Mouse (Mus musculus) small intestine, adult 2 months (tissue): ENCODE data around the gene Snx20. TPM values are rescaled to one million over a fixed set of nuclear protein-coding genes. Genes with fewer than 3 reads are reported as not detected.

ENCODE experiments used
- H3K27ac ChIP-seq: fragments of 200-500 bp; 2 replicates; pipeline ENCODE4 v1.5.1; 2012; ENCODE audit warnings: low read depth, low read length, control low read depth, inconsistent platforms; ENCODE audit not compliant: insufficient read depth
- H3K27me3 ChIP-seq: fragments of 200-500 bp; 2 replicates; pipeline ENCODE4 v1.6.1; 2012; ENCODE audit warnings: mild to moderate bottlenecking, moderate library complexity, low read length, inconsistent platforms; ENCODE audit not compliant: control insufficient read depth, insufficient read depth
- H3K36me3 ChIP-seq: fragments of 200-500 bp; 2 replicates; pipeline ENCODE4 v1.6.1; 2012; ENCODE audit warnings: mild to moderate bottlenecking, low read length, control low read depth, inconsistent platforms; ENCODE audit not compliant: control insufficient read depth, insufficient read depth
- H3K4me1 ChIP-seq: fragments of 200-500 bp; 2 replicates; pipeline ENCODE4 v1.6.1; 2012; ENCODE audit warnings: low read length, inconsistent platforms, mixed read lengths; ENCODE audit not compliant: control insufficient read depth, insufficient read depth, insufficient read length
- H3K4me3 ChIP-seq: fragments of 200-500 bp; 2 replicates; pipeline ENCODE4 v1.5.1; 2012; ENCODE audit warnings: low read depth, mild to moderate bottlenecking, control low read depth, inconsistent platforms, low read length, moderate library complexity
- CTCF ChIP-seq: fragments of 200-500 bp; IDR thresholded peaks from 2 replicates; pipeline ENCODE4 v1.5.1; 2012; ENCODE audit warnings: low read depth, mild to moderate bottlenecking, control low read depth, inconsistent platforms, low read length, moderate library complexity, mixed read lengths; ENCODE audit not compliant: insufficient replicate concordance, insufficient read length; ENCODE audit errors: extremely low read depth
- POLR2A ChIP-seq: fragments of 200-500 bp; IDR thresholded peaks from 2 replicates; pipeline ENCODE4 v1.6.1; 2012; ENCODE audit warnings: low read depth, mild to moderate bottlenecking, control low read depth, inconsistent platforms, low read length, moderate library complexity
- WGBS: fragments of 180-500 bp; shearing (Covaris S2); methylation state at CpG from one replicate; pipeline ENCODE4 v1.1.7; 2018; 5-methylcytosine and 5-hydroxymethylcytosine counted together
- polyA plus RNA-seq: library from polyadenylated mRNA; depleted of rRNA; stranded (reverse); fragments of >200 nt; gene quantifications from 2 replicates; pipeline ENCODE4 v1.2.3, GENCODE M21; 2012

Snx20 gene
- polyA plus RNA-seq, 1 experiment: 210 TPM

DNA sequence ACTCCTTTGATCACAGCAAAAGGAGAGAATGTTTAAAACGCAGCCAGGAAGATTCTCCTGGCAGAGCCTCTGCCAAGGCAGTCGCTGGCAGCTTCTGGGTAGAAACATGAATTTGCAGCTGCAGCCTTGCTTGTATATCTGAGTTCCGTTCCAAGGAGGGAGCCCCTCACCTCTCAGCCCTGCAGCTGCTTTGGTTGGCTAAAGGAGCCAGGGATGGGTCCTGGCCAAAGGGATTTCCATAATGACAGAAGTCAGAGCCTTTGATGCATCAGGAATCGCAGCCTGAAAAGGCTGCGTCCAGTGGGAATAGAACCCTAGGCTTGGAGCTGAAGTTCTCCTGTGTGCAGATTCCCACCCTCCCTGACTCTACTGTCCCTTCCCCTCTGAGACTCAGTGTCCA lies 20.9 kb downstream of the Snx20 start:
- TF ChIP-seq CTCF: no peak
- TF ChIP-seq POLR2A: no peak
- Histone ChIP-seq H3K36me3 (no peaks in the 10 kb centered on the region), H3K4me1 (no peaks in the 10 kb centered on the region), H3K4me3 (no peak overlapping the region), H3K27ac (no peak overlapping the region), H3K27me3 (no peaks in the 10 kb centered on the region)
- WGBS: 68% methylated on average over 5 of the region's 5 CpGs

DNA sequence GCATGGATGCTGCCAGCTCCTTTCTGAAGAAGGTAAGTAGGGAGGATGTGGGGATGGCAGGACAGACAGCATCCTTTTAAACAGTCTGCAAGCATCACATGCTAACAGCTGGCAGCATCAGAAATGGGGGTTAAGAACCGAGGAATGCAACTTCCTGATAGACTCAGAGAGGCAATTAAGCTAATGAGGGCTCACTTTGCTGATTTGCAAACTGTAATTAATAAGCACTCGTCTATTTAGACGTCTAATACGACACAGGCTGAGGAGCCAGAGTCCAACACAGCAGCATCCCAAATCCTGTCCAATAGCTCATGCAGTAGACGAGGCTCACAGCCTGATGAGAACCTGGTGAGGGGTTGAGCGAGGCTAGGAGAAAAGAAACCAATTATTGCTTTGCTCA lies 25.7 kb downstream of the Snx20 start:
- H3K36me3 ChIP-seq: no peaks in the 10 kb centered on the region
- TF ChIP-seq CTCF (no peak), POLR2A (no peak)
- 60% methylated on average over 6 of the region's 6 CpGs for WGBS
- no peaks in the 10 kb centered on the region for H3K27me3 ChIP-seq
- no peak overlapping the region for H3K27ac ChIP-seq
- H3K4me3 ChIP-seq: no peak overlapping the region
- H3K4me1 ChIP-seq: no peaks in the 10 kb centered on the region

DNA sequence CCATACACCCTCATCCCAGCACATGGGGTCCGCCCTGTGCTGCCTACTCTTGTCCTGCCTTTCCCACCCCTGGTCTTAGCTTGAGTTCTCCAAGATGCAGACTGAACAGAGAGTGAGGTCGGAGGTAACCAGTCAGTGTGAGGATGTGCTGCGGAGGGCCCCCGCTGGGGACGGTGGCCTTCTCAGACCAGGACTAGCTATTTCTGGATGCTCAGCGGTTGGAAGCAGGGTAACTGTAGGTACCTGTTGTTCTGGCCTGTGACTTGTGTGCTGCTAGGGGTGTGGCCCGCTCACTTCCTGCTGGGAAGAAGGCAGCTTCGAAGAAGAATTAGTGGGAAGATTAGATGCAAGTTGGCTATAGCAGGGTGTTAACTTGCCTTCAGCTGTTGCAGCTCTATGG lies 26.9 kb downstream of the Snx20 start:
- H3K4me1 ChIP-seq: no peaks in the 10 kb centered on the region
- H3K36me3 ChIP-seq: no peaks in the 10 kb centered on the region
- H3K4me3 ChIP-seq: no peak overlapping the region
- 81% methylated on average over 8 of the region's 8 CpGs for WGBS
- H3K27ac ChIP-seq: no peak overlapping the region
- no peak for TF ChIP-seq POLR2A
- no peak for TF ChIP-seq CTCF
- H3K27me3 ChIP-seq: no peaks in the 10 kb centered on the region

DNA sequence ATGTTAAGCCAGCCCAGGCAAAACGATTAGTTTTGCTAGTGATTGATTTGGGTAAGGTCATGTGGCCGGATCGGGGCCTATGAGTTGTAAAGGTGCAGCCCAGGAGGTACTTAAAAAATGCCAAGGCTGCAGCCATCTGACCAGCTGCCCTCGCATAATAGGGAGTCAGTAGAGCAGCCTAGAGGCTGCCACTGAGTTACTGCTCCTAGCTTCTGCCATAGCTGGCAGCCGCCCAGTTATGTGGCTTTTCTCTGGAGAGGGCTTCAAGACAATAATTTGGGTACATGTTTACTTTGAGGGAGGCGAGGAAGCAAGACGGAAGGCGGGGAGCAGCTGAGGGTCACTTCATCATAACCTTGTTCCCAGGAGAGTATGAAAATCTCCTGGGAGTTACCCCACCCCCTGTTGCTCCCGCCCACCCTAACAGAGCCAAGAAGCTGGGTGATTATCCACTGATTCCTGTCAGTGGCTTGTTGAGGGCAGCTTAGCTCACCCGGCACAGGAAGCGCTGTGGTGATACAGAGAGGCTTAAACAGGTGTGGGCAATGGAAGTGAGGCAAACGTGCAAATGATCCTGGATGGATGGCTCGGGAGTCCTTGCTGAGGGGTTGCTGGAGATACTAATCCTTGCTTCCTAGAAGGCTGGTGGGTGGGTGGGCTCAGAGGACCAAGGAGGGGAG lies 30.4 kb downstream of the Snx20 start:
- TF ChIP-seq POLR2A (no peak), CTCF (no peak)
- Histone ChIP-seq H3K4me3 (no peak overlapping the region), H3K27me3 (no peaks in the 10 kb centered on the region), H3K4me1 (no peaks in the 10 kb centered on the region), H3K27ac (no peak overlapping the region), H3K36me3 (no peaks in the 10 kb centered on the region)
- 37% methylated on average over 13 of the region's 13 CpGs for WGBS

DNA sequence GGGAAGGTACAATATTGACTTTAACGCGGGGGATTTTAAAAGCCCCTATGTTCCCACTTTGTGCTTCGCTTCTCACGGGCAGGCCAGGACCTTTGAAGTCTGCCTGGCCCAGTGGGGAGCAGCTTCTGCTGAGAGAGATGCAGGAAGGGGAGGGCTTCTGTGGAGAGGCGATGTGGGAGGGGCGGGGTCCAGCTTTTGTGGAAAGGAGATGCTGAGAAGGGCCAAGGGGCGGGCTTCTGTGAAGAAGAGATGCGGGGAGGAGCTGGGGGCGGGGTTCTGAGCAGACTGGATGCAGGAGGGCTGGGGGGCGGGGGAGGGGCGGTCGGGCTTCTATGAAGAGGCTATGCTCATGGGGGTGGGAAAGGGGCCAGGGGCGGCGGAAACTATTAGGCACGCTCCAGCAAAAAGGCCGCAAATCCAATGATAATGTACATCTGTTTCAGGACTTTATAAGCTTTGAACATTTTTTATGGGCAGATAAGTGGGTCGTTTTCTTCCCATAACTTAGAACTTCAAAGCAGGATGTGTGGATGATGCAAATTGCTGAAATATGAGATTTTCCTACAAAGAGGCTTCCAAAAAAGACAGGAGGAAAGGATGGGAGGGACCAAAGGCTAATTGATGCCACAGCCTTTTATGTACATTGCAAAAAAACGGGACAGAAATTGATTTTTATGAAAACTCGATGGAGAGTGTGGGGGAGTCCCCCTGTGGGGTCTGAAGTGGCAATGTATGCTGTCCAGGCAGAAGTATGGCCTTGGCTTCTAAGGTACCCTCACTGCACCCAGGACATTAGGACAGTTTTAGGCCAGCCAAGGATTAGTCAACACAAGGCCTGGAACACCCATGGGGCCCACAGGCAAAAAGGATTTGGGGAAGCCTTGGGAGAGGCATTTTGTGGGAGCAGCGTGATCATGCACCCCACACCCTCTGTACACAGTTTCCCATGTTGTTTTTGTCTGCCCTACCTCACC lies 31.6 kb downstream of the Snx20 start:
- Histone ChIP-seq H3K36me3 (no peaks in the 10 kb centered on the region), H3K4me1 (no peaks in the 10 kb centered on the region), H3K27ac (no peak overlapping the region), H3K27me3 (no peaks in the 10 kb centered on the region), H3K4me3 (no peak overlapping the region)
- 26% methylated on average over 19 of the region's 20 CpGs for WGBS
- no peak for TF ChIP-seq POLR2A

DNA sequence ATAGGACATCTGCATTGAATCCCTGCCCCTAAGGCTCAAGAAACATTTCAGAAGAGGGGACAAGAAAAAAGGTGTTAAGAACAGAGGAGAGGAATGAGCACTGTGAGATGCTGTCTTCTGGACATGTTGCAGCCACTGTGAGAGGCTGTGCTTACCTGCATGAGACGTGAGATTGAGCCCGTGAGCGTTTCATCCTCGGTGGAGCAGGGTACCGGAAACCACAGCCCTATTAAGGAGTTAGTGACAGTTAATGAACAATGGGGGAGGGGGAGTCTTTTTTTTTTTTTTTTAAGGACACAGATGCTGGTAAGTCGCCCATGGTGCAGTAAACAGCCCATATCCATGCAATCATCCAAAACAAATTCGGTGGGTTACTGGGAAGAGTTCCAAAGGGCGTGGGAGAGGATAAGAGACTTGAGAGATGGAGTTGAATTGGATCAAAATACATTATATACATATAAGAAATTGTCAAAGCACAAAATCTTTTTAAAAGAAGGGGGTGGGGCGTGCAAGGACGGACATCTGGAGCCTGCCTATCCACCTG lies 32.4 kb downstream of the Snx20 start:
- no peak for TF ChIP-seq POLR2A
- no peak for TF ChIP-seq CTCF
- Histone ChIP-seq H3K4me3 (no peak overlapping the region), H3K27me3 (no peaks in the 10 kb centered on the region), H3K36me3 (no peaks in the 10 kb centered on the region), H3K27ac (no peak overlapping the region), H3K4me1 (no peaks in the 10 kb centered on the region)
- WGBS: 21% methylated on average over 10 of the region's 10 CpGs

DNA sequence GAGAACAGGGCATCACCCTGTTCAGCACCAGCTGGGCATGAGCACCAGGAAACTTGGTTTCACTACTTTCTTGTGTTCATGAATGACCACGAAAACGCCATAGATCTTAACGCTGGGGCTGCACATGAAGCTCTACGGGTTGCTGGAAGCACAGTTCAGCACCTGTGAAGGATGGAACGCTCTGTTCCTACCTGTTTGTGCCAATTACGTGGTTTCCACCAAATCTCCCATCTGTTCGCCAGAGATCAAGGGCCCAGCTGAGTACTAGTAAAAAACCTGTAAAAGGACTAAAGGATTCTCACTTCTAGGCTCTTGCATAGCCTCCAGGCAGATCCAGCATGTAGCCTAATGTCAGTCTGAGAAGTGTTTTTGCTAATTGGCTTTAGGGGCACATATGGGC lies 36.4 kb downstream of the Snx20 start:
- Histone ChIP-seq H3K27me3 (no peaks in the 10 kb centered on the region), H3K36me3 (no peaks in the 10 kb centered on the region), H3K4me1 (no peaks in the 10 kb centered on the region), H3K27ac (no peak overlapping the region), H3K4me3 (no peak overlapping the region)
- WGBS: 80% methylated on average over 7 of the region's 7 CpGs
- TF ChIP-seq CTCF (no peak), POLR2A (no peak)
